8 mouse cellular contexts compared by ENCODE assay signal in genomic region chr2:83337364-83337763, GRCm38 (mm10).
DNase-seq lines count a peak whose midpoint lies in the region; ATAC-seq and TF ChIP-seq lines count a peak whose summit lies in the region.
"Had no signal": no experiment of that assay in that cellular context is flagged by ENCODE, and none has a peak within 500 bp of the region (broad histone marks: within the 10 kb centered on the region; RNA-seq: fewer than 3 reads in every experiment).

No protein-coding gene starts in this region.

- no peak overlapping the region for H3K27ac ChIP-seq in forebrain, embryonic 14.5 days (ENCODE audit: low read depth, low read length)
- H3K27ac ChIP-seq: embryonic facial prominence, embryonic 15.5 days had no signal

- 23% methylated on average over 4 of the region's 4 CpGs for WGBS in forebrain, embryonic 14.5 days

- no peaks in the 10 kb centered on the region for H3K9me3 ChIP-seq in E14TG2a.4 (ENCODE audit: low read length)
- no peaks in the 10 kb centered on the region for H3K9me3 ChIP-seq in forebrain, embryonic 14.5 days (replicated peaks; ENCODE audit: control insufficient read depth, low read length)
- H3K9me3 ChIP-seq: embryonic facial prominence, embryonic 15.5 days had no signal

- H3K4me3 ChIP-seq in E14TG2a.4 (replicated peaks; ENCODE audit: low read length), result no peak overlapping the region
- no peak overlapping the region for H3K4me3 ChIP-seq in forebrain, embryonic 14.5 days (ENCODE audit: low read depth, low read length)
- H3K4me3 ChIP-seq: embryonic facial prominence, embryonic 15.5 days had no signal

- H3K4me1 ChIP-seq in E14TG2a.4 (replicated peaks; ENCODE audit: low read depth, low read length), result no peaks in the 10 kb centered on the region
- H3K4me1 ChIP-seq in forebrain, embryonic 14.5 days (ENCODE audit: control insufficient read depth, insufficient read depth, low read length), result no peaks in the 10 kb centered on the region
- H3K4me1 ChIP-seq: embryonic facial prominence, embryonic 15.5 days had no signal

- peak; percentile 7 for DNase-seq in kidney, adult 9 months
- no peak for DNase-seq in kidney, adult 8-10 months
- peak; percentile 24 for DNase-seq in NIH3T3 (ENCODE audit: low read depth)
- DNase-seq in forebrain, embryonic 14.5 days (ENCODE audit: low spot score), result peak; percentile 74
- DNase-seq in mesoderm, embryonic 11.5 days (ENCODE audit: low read depth, low spot score), result peak; percentile 38
- DNase-seq in MN1 (ENCODE audit: low spot score), result no peak

- H3K27me3 ChIP-seq in E14TG2a.4 (ENCODE audit: insufficient read depth, low read length), result no peaks in the 10 kb centered on the region
- H3K27me3 ChIP-seq in forebrain, embryonic 14.5 days (replicated peaks; ENCODE audit: control insufficient read depth, insufficient read depth, low read length), result no peaks in the 10 kb centered on the region
- H3K27me3 ChIP-seq: embryonic facial prominence, embryonic 15.5 days had no signal

- no peak overlapping the region for H3K4me2 ChIP-seq in forebrain, embryonic 14.5 days (ENCODE audit: low read length)
- H3K4me2 ChIP-seq: embryonic facial prominence, embryonic 15.5 days had no signal

- TF ChIP-seq CTCF in E14TG2a.4 (conservative IDR thresholded peaks at IDR 0.05; ENCODE audit: low read length), result peak; percentile 46

- no peaks in the 10 kb centered on the region for H3K36me3 ChIP-seq in E14TG2a.4 (ENCODE audit: insufficient read depth, low read length)
- H3K36me3 ChIP-seq in forebrain, embryonic 14.5 days (ENCODE audit: control insufficient read depth, insufficient read depth, low read length), result no peaks in the 10 kb centered on the region
- H3K36me3 ChIP-seq: embryonic facial prominence, embryonic 15.5 days had no signal

- H3K9ac ChIP-seq in forebrain, embryonic 14.5 days (ENCODE audit: low read length), result no peak overlapping the region
- H3K9ac ChIP-seq: embryonic facial prominence, embryonic 15.5 days had no signal

- ATAC-seq in forebrain, embryonic 14.5 days, result peak; percentile 65; the same call in 1 of the 2 replicates

Comparison
In these comparisons a context has a peak if more than half of its experiments do, and no peak if none do; other contexts are left out.
1. DNase-seq: peak in kidney, adult 9 months (single experiment), NIH3T3 (single experiment), forebrain, embryonic 14.5 days (single experiment) and mesoderm, embryonic 11.5 days (single experiment); none in kidney, adult 8-10 months (0 of 2) and MN1 (single experiment).